Mouse (Mus musculus) megakaryocyte progenitor cell, adult 5-6 weeks (primary cell): ENCODE measurements around the gene Gm11564. TPM values are rescaled to one million over a fixed set of nuclear protein-coding genes. Genes with fewer than 3 reads are reported as not detected.

Source experiments
- total RNA-seq, 2 experiments: library from RNA; stranded (forward) in 1 of 2; stranded (reverse) in 1 of 2; fragments of 157-497, 149-512 nt in 1 of 2; fragments of 200-1000 nt in 1 of 2; gene quantifications; 2 replicates each; pipeline versions ENCODE4 v1.2.3 to v1.2.4; 2015 to 2017

Gm11564 gene
- total RNA-seq, 2 experiments from 2014 or later, result not detected

Other genes starting within 250 kb of the Gm11564 start
Only the 30 nearest of the 41 such genes appear.
- not detected in 2 replicates for gene Gm11562, start 195.2 kb downstream of the Gm11564 start, total RNA-seq (2015)
- not detected in 2 replicates for gene Gm11562, start 195.2 kb downstream of the Gm11564 start, total RNA-seq (2017)
- gene Krtap4-1, start 187.4 kb downstream of the Gm11564 start, total RNA-seq (2015), result not detected in 2 replicates
- gene Krtap4-1, start 187.4 kb downstream of the Gm11564 start, total RNA-seq (2017), result not detected in 2 replicates
- not detected in 2 replicates for gene Krtap4-2, start 180.6 kb downstream of the Gm11564 start, total RNA-seq (2015)
- not detected in 2 replicates for gene Krtap4-2, start 180.6 kb downstream of the Gm11564 start, total RNA-seq (2017)
- gene Krtap4-7, start 171.6 kb downstream of the Gm11564 start, total RNA-seq (2015), result not detected in 2 replicates
- gene Krtap4-7, start 171.6 kb downstream of the Gm11564 start, total RNA-seq (2017), result not detected in 2 replicates
- gene Gm11555, start 165.4 kb downstream of the Gm11564 start, total RNA-seq (2015), result not detected in 2 replicates
- gene Gm11555, start 165.4 kb downstream of the Gm11564 start, total RNA-seq (2017), result not detected in 2 replicates
- not detected in 2 replicates for gene Gm11563, start 156.7 kb downstream of the Gm11564 start, total RNA-seq (2015)
- not detected in 2 replicates for gene Gm11563, start 156.7 kb downstream of the Gm11564 start, total RNA-seq (2017)
- not detected in 2 replicates for gene Krtap4-6, start 149.7 kb downstream of the Gm11564 start, total RNA-seq (2015)
- gene Krtap4-6, start 149.7 kb downstream of the Gm11564 start, total RNA-seq (2017), result not detected in 2 replicates
- gene Gm14190, start 124.9 kb downstream of the Gm11564 start, total RNA-seq (2015), result not detected in 2 replicates
- not detected in 2 replicates for gene Gm14190, start 124.9 kb downstream of the Gm11564 start, total RNA-seq (2017)
- gene Gm14180, start 81.4 kb downstream of the Gm11564 start, total RNA-seq (2015), result not detected in 2 replicates
- not detected in 2 replicates for gene Gm14180, start 81.4 kb downstream of the Gm11564 start, total RNA-seq (2017)
- not detected in 2 replicates for gene Gm11595, start 42.8 kb downstream of the Gm11564 start, total RNA-seq (2015)
- gene Gm11595, start 42.8 kb downstream of the Gm11564 start, total RNA-seq (2017), result not detected in 2 replicates
- not detected in 2 replicates for gene Krtap4-8, start 35.0 kb downstream of the Gm11564 start, total RNA-seq (2015)
- not detected in 2 replicates for gene Krtap4-8, start 35.0 kb downstream of the Gm11564 start, total RNA-seq (2017)
- not detected in 2 replicates for gene Krtap4-9, start 30.5 kb downstream of the Gm11564 start, total RNA-seq (2015)
- not detected in 2 replicates for gene Krtap4-9, start 30.5 kb downstream of the Gm11564 start, total RNA-seq (2017)
- not detected in 2 replicates for gene Gm11596, start 22.2 kb downstream of the Gm11564 start, total RNA-seq (2015)
- not detected in 2 replicates for gene Gm11596, start 22.2 kb downstream of the Gm11564 start, total RNA-seq (2017)
- not detected in 2 replicates for gene Gm11569, start 16.7 kb downstream of the Gm11564 start, total RNA-seq (2015)
- gene Gm11569, start 16.7 kb downstream of the Gm11564 start, total RNA-seq (2017), result not detected in 2 replicates
- not detected in 2 replicates for gene Gm11554, start 11.2 kb downstream of the Gm11564 start, total RNA-seq (2015)
- not detected in 2 replicates for gene Gm11554, start 11.2 kb downstream of the Gm11564 start, total RNA-seq (2017)
- not detected in 2 replicates for gene Krtap4-13, start 5.8 kb downstream of the Gm11564 start, total RNA-seq (2015)
- gene Krtap4-13, start 5.8 kb downstream of the Gm11564 start, total RNA-seq (2017), result not detected in 2 replicates
- gene 2300003K06Rik, start 22.4 kb upstream of the Gm11564 start, total RNA-seq (2015), result not detected in 2 replicates
- not detected in 2 replicates for gene 2300003K06Rik, start 22.4 kb upstream of the Gm11564 start, total RNA-seq (2017)
- gene Krtap4-16, start 35.9 kb upstream of the Gm11564 start, total RNA-seq (2015), result not detected in 2 replicates
- gene Krtap4-16, start 35.9 kb upstream of the Gm11564 start, total RNA-seq (2017), result not detected in 2 replicates
- not detected in 2 replicates for gene Gm11568, start 42.3 kb upstream of the Gm11564 start, total RNA-seq (2015)
- gene Gm11568, start 42.3 kb upstream of the Gm11564 start, total RNA-seq (2017), result not detected in 2 replicates
- gene Gm11559, start 48.8 kb upstream of the Gm11564 start, total RNA-seq (2015), result not detected in 2 replicates
- gene Gm11559, start 48.8 kb upstream of the Gm11564 start, total RNA-seq (2017), result not detected in 2 replicates
- not detected in 2 replicates for gene Krtap9-1, start 57.7 kb upstream of the Gm11564 start, total RNA-seq (2015)
- gene Krtap9-1, start 57.7 kb upstream of the Gm11564 start, total RNA-seq (2017), result not detected in 2 replicates
- gene Gm11567, start 63.5 kb upstream of the Gm11564 start, total RNA-seq (2015), result not detected in 2 replicates
- gene Gm11567, start 63.5 kb upstream of the Gm11564 start, total RNA-seq (2017), result not detected in 2 replicates
- not detected in 2 replicates for gene Krtap31-1, start 92.3 kb upstream of the Gm11564 start, total RNA-seq (2015)
- gene Krtap31-1, start 92.3 kb upstream of the Gm11564 start, total RNA-seq (2017), result not detected in 2 replicates
- not detected in 2 replicates for gene Gm11565, start 99.1 kb upstream of the Gm11564 start, total RNA-seq (2015)
- gene Gm11565, start 99.1 kb upstream of the Gm11564 start, total RNA-seq (2017), result not detected in 2 replicates
- gene Krtap31-2, start 120.6 kb upstream of the Gm11564 start, total RNA-seq (2015), result not detected in 2 replicates
- not detected in 2 replicates for gene Krtap31-2, start 120.6 kb upstream of the Gm11564 start, total RNA-seq (2017)
- not detected in 2 replicates for gene Krtap9-5, start 132.8 kb upstream of the Gm11564 start, total RNA-seq (2015)
- not detected in 2 replicates for gene Krtap9-5, start 132.8 kb upstream of the Gm11564 start, total RNA-seq (2017)
- gene Krtap29-1, start 163.4 kb upstream of the Gm11564 start, total RNA-seq (2015), result not detected in 2 replicates
- gene Krtap29-1, start 163.4 kb upstream of the Gm11564 start, total RNA-seq (2017), result not detected in 2 replicates
- gene Krtap16-1, start 170.9 kb upstream of the Gm11564 start, total RNA-seq (2015), result not detected in 2 replicates
- gene Krtap16-1, start 170.9 kb upstream of the Gm11564 start, total RNA-seq (2017), result not detected in 2 replicates
- not detected in 2 replicates for gene Krtap17-1, start 178.3 kb upstream of the Gm11564 start, total RNA-seq (2015)
- not detected in 2 replicates for gene Krtap17-1, start 178.3 kb upstream of the Gm11564 start, total RNA-seq (2017)
- not detected in 2 replicates for gene Krt33a, start 200.5 kb upstream of the Gm11564 start, total RNA-seq (2015)
- gene Krt33a, start 200.5 kb upstream of the Gm11564 start, total RNA-seq (2017), result not detected in 2 replicates